Mouse (Mus musculus) erythroblast, embryonic 14.5 days (primary cell): ENCODE results near the gene Hnrnpa3.

Experiments
- GATA1 ChIP-seq: IDR thresholded peaks from 2 replicates; pipeline ENCODE4 v1.6.1; 2012; ENCODE audit warnings: low read length, inconsistent platforms, mixed read lengths
- TAL1 ChIP-seq: IDR thresholded peaks from 3 replicates; pipeline ENCODE4 v1.6.1; 2012; ENCODE audit warnings: low read length, inconsistent platforms, mixed read lengths

DNA sequence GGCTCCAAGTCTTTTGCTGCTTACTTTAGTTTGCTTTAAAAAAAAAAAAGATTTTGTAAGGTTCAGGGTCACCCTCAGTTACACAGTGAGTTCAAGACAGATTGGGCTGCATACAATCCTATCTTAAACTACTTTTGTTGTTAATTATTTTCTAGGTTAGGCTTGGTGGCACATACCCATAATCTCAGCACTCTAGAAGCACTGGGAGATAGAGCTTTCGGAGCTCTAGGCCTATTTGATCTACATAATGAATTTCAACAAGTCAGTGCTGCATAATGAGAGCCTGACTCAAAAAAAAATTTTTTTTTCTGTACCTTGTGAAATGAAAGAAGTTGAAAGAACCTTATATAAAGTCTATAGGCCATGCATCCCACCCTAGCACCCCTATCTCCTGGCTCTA is 4.4 kb upstream of the Hnrnpa3 start:
- TF ChIP-seq GATA1, result no peak
- no peak for TF ChIP-seq TAL1
